Mouse (Mus musculus): ENCODE data around the gene Fndc3b. TPM values are rescaled to one million over a fixed set of nuclear protein-coding genes. Genes with fewer than 3 reads are reported as not detected.

Gene Fndc3b
- polyA plus RNA-seq, 1 experiment from 2014 or later: 10.1 TPM

DNA sequence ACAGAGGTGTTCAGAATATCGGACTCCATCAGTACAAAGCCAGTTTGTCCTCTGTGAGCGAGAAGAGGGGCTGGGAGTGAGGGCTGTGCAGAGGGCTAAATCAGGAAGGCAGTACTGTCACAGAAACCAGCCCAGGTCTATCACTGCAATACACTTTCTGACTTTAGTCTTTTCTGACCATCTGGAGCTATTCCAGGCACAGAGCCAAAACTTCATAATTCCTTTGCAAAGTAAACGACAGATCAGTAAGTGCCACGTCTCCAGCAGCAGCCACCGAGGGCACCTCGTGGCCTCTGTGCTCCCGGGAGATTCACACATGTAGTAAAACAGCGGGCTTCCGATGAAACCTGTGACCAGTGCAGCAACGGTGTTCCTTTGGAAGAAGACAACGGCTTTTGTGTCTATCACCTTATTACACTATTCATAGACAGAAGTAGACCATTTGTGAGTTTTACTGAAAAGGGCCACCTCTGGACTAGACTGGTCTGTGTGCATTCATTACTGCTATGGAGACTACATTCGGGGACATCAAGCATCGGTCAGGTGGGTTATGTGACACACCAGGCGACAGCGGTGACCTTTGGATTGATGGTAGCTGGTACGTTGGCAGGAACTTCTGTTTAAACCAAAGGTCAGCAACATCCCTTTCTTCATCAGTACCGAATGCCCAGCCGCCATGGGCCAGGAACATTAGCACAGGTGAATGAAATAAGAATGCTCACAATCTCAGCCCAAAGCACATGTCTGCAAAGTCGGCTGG lies 24.2 kb downstream of the Fndc3b start:
- Histone ChIP-seq H3K4me2 (no peak overlapping the region), H3K4me3 (no peak overlapping the region), H3K27me3 (no peaks in the 10 kb centered on the region), H3K9ac (no peak overlapping the region), H3K4me1 (replicated peaks) (peaks cover 45% of the 10 kb centered on the region), H3K9me3 (no peaks in the 10 kb centered on the region), H3K36me3 (no peaks in the 10 kb centered on the region), H3K27ac (replicated peaks) (no peak overlapping the region)
- no peak for ATAC-seq (ENCODE audit: low read depth)
- WGBS: 77% methylated on average over 19 of the region's 19 CpGs

GRCm38 (mm10) chr3:27685650-27686208 lies 25.4 kb downstream of the Fndc3b start:
- ATAC-seq (ENCODE audit: low read depth): no peak
- no peaks in the 10 kb centered on the region for H3K27me3 ChIP-seq
- no peak overlapping the region for H3K4me2 ChIP-seq
- 92% methylated on average over 14 of the region's 14 CpGs for WGBS
- no peak overlapping the region for H3K27ac ChIP-seq (replicated peaks)
- no peaks in the 10 kb centered on the region for H3K36me3 ChIP-seq
- peaks cover 39% of the 10 kb centered on the region for H3K4me1 ChIP-seq (replicated peaks)
- no peaks in the 10 kb centered on the region for H3K9me3 ChIP-seq
- no peak overlapping the region for H3K4me3 ChIP-seq
- H3K9ac ChIP-seq: no peak overlapping the region

DNA sequence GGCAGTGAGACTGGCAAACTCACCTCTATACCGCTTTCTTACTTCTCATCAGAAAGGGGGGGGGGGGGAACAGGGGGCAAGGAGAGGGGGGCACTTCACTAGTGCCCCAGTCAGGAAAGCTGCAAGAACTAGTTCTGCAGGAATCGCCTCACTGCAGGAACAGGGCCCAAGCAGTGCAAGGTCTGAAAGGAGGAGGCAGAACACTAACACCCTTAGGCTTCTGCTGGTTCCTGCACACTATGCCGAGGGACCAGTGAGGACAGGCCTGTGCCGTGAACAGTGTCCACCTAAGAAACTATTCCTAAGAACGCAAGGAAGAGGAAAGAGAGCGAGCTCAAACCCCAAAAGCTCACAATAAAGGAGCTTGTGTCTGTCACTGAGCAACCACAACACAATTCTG lies 26.0 kb downstream of the Fndc3b start:
- H3K4me2 ChIP-seq: no peak overlapping the region
- H3K4me3 ChIP-seq: no peak overlapping the region
- no peaks in the 10 kb centered on the region for H3K9me3 ChIP-seq
- peaks cover 33% of the 10 kb centered on the region for H3K4me1 ChIP-seq (replicated peaks)
- no peaks in the 10 kb centered on the region for H3K36me3 ChIP-seq
- H3K27me3 ChIP-seq: no peaks in the 10 kb centered on the region
- no peak overlapping the region for H3K27ac ChIP-seq (replicated peaks)
- WGBS: 89% methylated on average over 6 of the region's 6 CpGs
- no peak for ATAC-seq (ENCODE audit: low read depth)
- no peak overlapping the region for H3K9ac ChIP-seq

DNA sequence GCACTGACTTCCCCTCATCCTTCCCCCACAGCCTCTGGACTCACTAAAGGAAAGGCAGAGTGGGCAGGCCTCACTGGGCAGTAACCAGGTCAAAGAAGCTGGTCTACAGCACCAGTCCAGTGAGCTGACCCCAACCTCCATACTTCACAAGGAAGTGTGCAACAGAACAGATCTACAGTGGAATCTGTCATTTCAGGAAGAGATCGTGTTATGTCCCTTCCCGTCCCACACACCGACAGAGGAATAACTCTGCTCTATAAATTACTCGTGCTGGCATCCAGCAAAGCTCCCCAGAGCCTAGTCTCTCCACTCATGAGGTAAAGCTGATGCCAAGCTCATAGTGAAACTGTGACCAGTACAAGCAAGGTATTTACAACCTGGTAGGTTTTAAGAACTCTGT lies 27.7 kb downstream of the Fndc3b start:
- no peaks in the 10 kb centered on the region for H3K36me3 ChIP-seq
- H3K4me1 ChIP-seq (replicated peaks): peaks cover 22% of the 10 kb centered on the region; the same call in 1 of the 2 replicates
- 58% methylated on average over 4 of the region's 4 CpGs for WGBS
- no peak overlapping the region for H3K4me2 ChIP-seq
- 0 out of 2 replicates have a peak, but pooled peaks have one; percentile 10 for ATAC-seq (ENCODE audit: low read depth)
- no peak overlapping the region for H3K9ac ChIP-seq
- H3K9me3 ChIP-seq: no peaks in the 10 kb centered on the region
- H3K27me3 ChIP-seq: no peaks in the 10 kb centered on the region
- H3K4me3 ChIP-seq: no peak overlapping the region
- no peak overlapping the region for H3K27ac ChIP-seq (replicated peaks)

- Histone ChIP-seq H3K4me2 (no peak overlapping the region), H3K4me1 (replicated peaks) (peaks cover 23% of the 10 kb centered on the region), H3K9me3 (no peaks in the 10 kb centered on the region), H3K9ac (no peak overlapping the region), H3K4me3 (no peak overlapping the region), H3K36me3 (no peaks in the 10 kb centered on the region), H3K27ac (replicated peaks) (no peak overlapping the region), H3K27me3 (no peaks in the 10 kb centered on the region)
- WGBS: 45% methylated on average over 6 of the region's 6 CpGs
- no peak for ATAC-seq (ENCODE audit: low read depth)
These were observed 33.5 kb downstream of the Fndc3b start for GRCm38 (mm10) chr3:27677574-27677973.

DNA sequence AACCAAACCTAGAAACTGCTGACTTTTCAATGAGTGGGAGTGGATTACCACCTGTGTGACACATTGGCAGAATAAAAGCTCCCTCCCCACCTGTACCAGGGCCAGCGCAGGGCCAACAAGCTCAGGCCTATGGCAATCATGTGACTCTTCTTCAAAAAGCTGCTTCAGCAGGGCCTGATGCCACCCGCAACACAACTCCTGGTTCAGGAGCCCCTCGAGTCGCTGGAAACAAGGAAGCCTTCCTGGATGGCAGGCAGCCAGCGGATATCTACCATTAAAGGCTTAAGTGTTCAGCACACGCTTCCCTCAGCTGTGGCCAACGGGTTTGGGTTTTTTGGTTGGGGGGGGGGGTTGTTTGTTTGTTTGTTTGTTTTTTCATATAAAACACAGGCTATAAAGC lies 37.4 kb downstream of the Fndc3b start:
- ATAC-seq (ENCODE audit: low read depth): no peak
- no peak overlapping the region for H3K4me3 ChIP-seq

DNA sequence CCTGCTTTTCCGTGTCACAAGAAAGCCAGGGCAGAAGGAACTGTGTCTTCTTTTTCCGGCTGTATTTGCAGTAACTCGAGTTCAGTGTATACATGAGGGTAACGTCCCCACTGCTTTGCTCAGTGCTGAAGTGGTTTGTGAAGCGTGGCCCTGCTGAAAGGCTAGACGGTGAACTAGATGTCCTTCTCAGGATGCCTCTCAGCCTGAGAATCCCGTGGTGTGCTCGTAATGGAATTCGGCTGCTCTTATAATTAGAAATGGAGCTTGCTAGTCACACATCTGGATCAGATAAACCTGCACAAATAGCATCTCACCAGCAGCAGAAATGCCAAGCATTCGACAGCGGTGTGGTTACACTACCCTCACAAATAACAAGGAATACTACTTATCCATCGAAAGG lies 40.7 kb downstream of the Fndc3b start:
- WGBS: 74% methylated on average over 12 of the region's 12 CpGs
- ATAC-seq (ENCODE audit: low read depth): no peak
- peaks cover 38% of the 10 kb centered on the region for H3K4me1 ChIP-seq (replicated peaks)
- no peaks in the 10 kb centered on the region for H3K27me3 ChIP-seq
- no peak overlapping the region for H3K9ac ChIP-seq
- H3K4me3 ChIP-seq: no peak overlapping the region
- no peaks in the 10 kb centered on the region for H3K36me3 ChIP-seq
- H3K4me2 ChIP-seq: no peak overlapping the region
- no peak overlapping the region for H3K27ac ChIP-seq (replicated peaks)
- H3K9me3 ChIP-seq: no peaks in the 10 kb centered on the region

More for the DNA sequence above, 37.4 kb downstream of the Fndc3b start:
- no peaks in the 10 kb centered on the region for H3K36me3 ChIP-seq
- WGBS: 63% methylated on average over 7 of the region's 7 CpGs
- no peak overlapping the region for H3K9ac ChIP-seq
- no peaks in the 10 kb centered on the region for H3K9me3 ChIP-seq
- no peaks in the 10 kb centered on the region for H3K27me3 ChIP-seq
- H3K27ac ChIP-seq (replicated peaks): no peak overlapping the region
- H3K4me1 ChIP-seq (replicated peaks): peaks cover 46% of the 10 kb centered on the region
- H3K4me2 ChIP-seq: no peak overlapping the region

DNA sequence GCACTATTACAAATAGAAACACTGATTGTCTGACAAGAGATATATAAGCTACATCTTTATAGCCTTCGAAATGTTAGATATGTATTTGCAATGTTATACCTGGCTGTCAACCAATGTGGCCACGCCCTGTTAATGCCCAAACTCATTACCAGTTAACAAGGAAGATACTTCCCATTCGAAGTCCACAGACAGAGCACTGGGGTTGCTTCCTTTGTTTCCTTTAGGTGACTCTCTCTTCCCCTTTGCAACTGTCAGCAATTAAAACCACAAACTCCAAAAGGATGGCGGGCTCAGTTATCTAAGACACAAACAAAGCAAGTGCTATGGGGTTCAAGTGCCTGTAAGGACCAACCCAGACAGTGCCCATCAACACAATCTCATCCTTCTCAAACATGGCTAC lies 43.8 kb downstream of the Fndc3b start:
- 80% methylated on average over 4 of the region's 4 CpGs for WGBS

GRCm38 (mm10) chr3:27665338-27665737 lies 45.8 kb downstream of the Fndc3b start:
- H3K27ac ChIP-seq (replicated peaks): no peak overlapping the region
- peaks cover 6% of the 10 kb centered on the region for H3K4me1 ChIP-seq (replicated peaks)
- no peaks in the 10 kb centered on the region for H3K36me3 ChIP-seq
- ATAC-seq (ENCODE audit: low read depth): no peak
- H3K4me2 ChIP-seq: no peak overlapping the region
- H3K9ac ChIP-seq: no peak overlapping the region
- 20% methylated on average over 1 of the region's 1 CpGs for WGBS
- no peaks in the 10 kb centered on the region for H3K27me3 ChIP-seq
- H3K4me3 ChIP-seq: no peak overlapping the region
- no peaks in the 10 kb centered on the region for H3K9me3 ChIP-seq

More for the DNA sequence above, 43.8 kb downstream of the Fndc3b start:
- peaks cover 24% of the 10 kb centered on the region for H3K4me1 ChIP-seq (replicated peaks)
- H3K9me3 ChIP-seq: no peaks in the 10 kb centered on the region
- H3K36me3 ChIP-seq: no peaks in the 10 kb centered on the region
- no peak overlapping the region for H3K4me3 ChIP-seq
- no peak for ATAC-seq (ENCODE audit: low read depth)
- no peak overlapping the region for H3K27ac ChIP-seq (replicated peaks)
- H3K4me2 ChIP-seq: no peak overlapping the region
- H3K9ac ChIP-seq: no peak overlapping the region
- no peaks in the 10 kb centered on the region for H3K27me3 ChIP-seq

- Histone ChIP-seq H3K27ac (replicated peaks) (no peak overlapping the region), H3K4me1 (replicated peaks) (0 out of 2 replicates have a peak, but pooled peaks cover 11% of the 10 kb centered on the region), H3K36me3 (no peaks in the 10 kb centered on the region), H3K4me2 (no peak overlapping the region), H3K4me3 (no peak overlapping the region), H3K9ac (no peak overlapping the region), H3K27me3 (no peaks in the 10 kb centered on the region), H3K9me3 (no peaks in the 10 kb centered on the region)
- WGBS: 74% methylated on average over 5 of the region's 5 CpGs
- ATAC-seq (ENCODE audit: low read depth): no peak
These were observed 47.9 kb downstream of the Fndc3b start for GRCm38 (mm10) chr3:27663221-27663620.

GRCm38 (mm10) chr3:27658198-27658763 lies 52.8 kb downstream of the Fndc3b start:
- H3K4me2 ChIP-seq: no peak overlapping the region
- ATAC-seq (ENCODE audit: low read depth): no peak
- WGBS: 82% methylated on average over 4 of the region's 4 CpGs
- H3K9me3 ChIP-seq: no peaks in the 10 kb centered on the region
- no peak overlapping the region for H3K9ac ChIP-seq
- no peaks in the 10 kb centered on the region for H3K36me3 ChIP-seq
- H3K27me3 ChIP-seq: no peaks in the 10 kb centered on the region
- H3K27ac ChIP-seq (replicated peaks): no peak overlapping the region
- no peak overlapping the region for H3K4me3 ChIP-seq
- H3K4me1 ChIP-seq (replicated peaks): peaks cover 40% of the 10 kb centered on the region

DNA sequence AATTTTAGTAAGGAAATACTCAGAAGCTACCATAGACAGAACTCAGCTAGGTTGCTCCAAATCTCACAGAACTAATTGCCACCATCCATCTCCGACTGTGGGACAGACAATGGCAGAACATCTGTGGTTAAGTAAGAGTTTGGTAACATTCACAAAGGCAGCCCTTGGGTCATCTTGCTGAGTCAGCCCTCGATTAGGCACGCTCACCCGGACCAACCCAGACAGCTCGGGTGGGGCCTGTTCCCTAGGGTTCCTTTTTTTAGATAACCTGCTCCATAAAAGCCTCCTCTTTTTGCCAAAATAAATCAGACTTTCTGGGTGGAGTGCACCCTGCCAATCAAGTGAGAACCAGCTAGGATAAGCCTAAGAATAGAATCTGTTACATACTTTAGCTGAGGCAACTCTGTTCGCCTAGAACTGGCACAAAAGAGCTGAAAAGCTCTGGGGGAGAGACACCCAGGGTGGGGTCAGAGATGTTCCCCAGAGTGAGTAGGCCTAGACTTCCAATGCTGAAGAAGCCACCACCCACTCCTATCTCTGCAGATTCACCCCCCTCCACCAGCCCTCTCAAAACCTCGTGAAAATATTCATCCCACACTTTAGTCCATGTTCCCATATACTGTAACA lies 54.2 kb downstream of the Fndc3b start:
- Histone ChIP-seq H3K27ac (replicated peaks) (no peak overlapping the region), H3K27me3 (no peaks in the 10 kb centered on the region), H3K4me2 (no peak overlapping the region), H3K4me1 (replicated peaks) (peaks cover 44% of the 10 kb centered on the region), H3K4me3 (no peak overlapping the region), H3K9ac (no peak overlapping the region), H3K9me3 (no peaks in the 10 kb centered on the region), H3K36me3 (no peaks in the 10 kb centered on the region)
- no peak for ATAC-seq (ENCODE audit: low read depth)
- 30% methylated on average over 7 of the region's 7 CpGs for WGBS

Data from neural tube, embryonic 13.5 days (tissue).